Mouse (Mus musculus) brain, embryonic 18.5 days (tissue): ENCODE data around the gene Tmem221.
A peak's percentile ranks its signal among the peaks of the same experiment; 100 is the strongest.

ENCODE experiments used
- DNase-seq: peaks from one replicate; pipeline ENCODE4 v3.0.0-alpha.2; 2012; ENCODE audit warnings: low read depth, low spot score

Tmem221 gene

GRCm38 (mm10) chr8:71558071-71558957 lies at the start of gene Tmem221:
TSS of gene Tmem221 (minus strand) at chr8:71558871.
- DNase-seq: no peak

GRCm38 (mm10) chr8:71604021-71604420 lies 45.4 kb upstream of the Tmem221 start:
- DNase-seq: no peak

- DNase-seq: no peak
These were observed 44.1 kb upstream of the Tmem221 start for GRCm38 (mm10) chr8:71602666-71603334.

GRCm38 (mm10) chr8:71601939-71602665 lies 43.4 kb upstream of the Tmem221 start:
- DNase-seq: no peak

- no peak for DNase-seq
These were observed 40.2 kb upstream of the Tmem221 start for GRCm38 (mm10) chr8:71598841-71599240.

GRCm38 (mm10) chr8:71598375-71598774 lies 39.7 kb upstream of the Tmem221 start:
- no peak for DNase-seq

- no peak for DNase-seq
These were observed 38.8 kb upstream of the Tmem221 start, which contains the start of gene Fam129c for GRCm38 (mm10) chr8:71597451-71597850. TSS of gene Fam129c (plus strand) at chr8:71597648.

- no peak for DNase-seq
These were observed 38.1 kb upstream of the Tmem221 start for GRCm38 (mm10) chr8:71596798-71597197.

- no peak for DNase-seq
These were observed 37.7 kb upstream of the Tmem221 start for GRCm38 (mm10) chr8:71596384-71596783.

- no peak for DNase-seq
These were observed 37.2 kb upstream of the Tmem221 start for GRCm38 (mm10) chr8:71595862-71596261.

GRCm38 (mm10) chr8:71594324-71594722 lies 35.7 kb upstream of the Tmem221 start:
- DNase-seq: no peak

GRCm38 (mm10) chr8:71593556-71594323 lies 35.1 kb upstream of the Tmem221 start:
- DNase-seq: no peak

- no peak for DNase-seq
These were observed 33.9 kb upstream of the Tmem221 start for GRCm38 (mm10) chr8:71592374-71593170.

- DNase-seq: peak; percentile 85
These were observed 33.1 kb upstream of the Tmem221 start, which contains the start of gene Pgls for GRCm38 (mm10) chr8:71591471-71592373. TSS of gene Pgls (plus strand) at chr8:71592176.

GRCm38 (mm10) chr8:71591017-71591416 lies 32.3 kb upstream of the Tmem221 start:
- no peak for DNase-seq

- DNase-seq: no peak
These were observed 30.1 kb upstream of the Tmem221 start for GRCm38 (mm10) chr8:71588762-71589161.

GRCm38 (mm10) chr8:71586891-71587290 lies 28.2 kb upstream of the Tmem221 start:
- no peak for DNase-seq

- DNase-seq: no peak
These were observed 21.5 kb upstream of the Tmem221 start for GRCm38 (mm10) chr8:71580201-71580600.

GRCm38 (mm10) chr8:71579476-71579875 lies 20.8 kb upstream of the Tmem221 start:
- no peak for DNase-seq
